Mouse (Mus musculus) midbrain, postnatal 0 days (tissue): Measurements from ENCODE around the gene Chd4. TPM values are rescaled to one million over a fixed set of nuclear protein-coding genes. Genes with fewer than 3 reads are reported as not detected.

ENCODE experiments used
- ATAC-seq: fragments of 200-750 bp; cut with Nextera tagmentation; 2 replicates; pipeline ENCODE4 v1.8.0; 2017; ENCODE audit warnings: moderate number of reproducible peaks, mild to moderate bottlenecking, moderate TSS enrichment, moderate library complexity; ENCODE audit not compliant: low FRiP score
- DNase-seq: peaks from one replicate; pipeline ENCODE4 v3.0.0-alpha.2; 2015; ENCODE audit warnings: low spot score
- H3K27ac ChIP-seq: fragments of 300-500 bp; sonication (generic); 2 replicates; pipeline ENCODE4 v1.5.1; 2014; ENCODE audit warnings: low read depth, mild to moderate bottlenecking, low read length, mixed read lengths
- H3K27me3 ChIP-seq: fragments of 300-500 bp; sonication (generic); 2 replicates; pipeline ENCODE4 v1.6.1; 2014; ENCODE audit warnings: low read length, control low read depth, mixed read lengths; ENCODE audit not compliant: insufficient read depth
- H3K36me3 ChIP-seq: fragments of 300-500 bp; sonication (generic); 2 replicates; pipeline ENCODE4 v1.6.1; 2014; ENCODE audit warnings: low read length, control low read depth, mixed read lengths; ENCODE audit not compliant: insufficient read depth
- H3K4me1 ChIP-seq: fragments of 300-500 bp; sonication (generic); 2 replicates; pipeline ENCODE4 v1.6.1; 2014; ENCODE audit warnings: mild to moderate bottlenecking, control low read depth, antibody characterized with exemption, low read length, mixed read lengths; ENCODE audit not compliant: insufficient read depth
- H3K4me2 ChIP-seq: fragments of 300-500 bp; sonication (generic); 2 replicates; pipeline ENCODE4 v1.6.1; 2014; ENCODE audit warnings: low read depth, mild to moderate bottlenecking, low read length, mixed read lengths; ENCODE audit not compliant: poor library complexity, severe bottlenecking
- H3K4me3 ChIP-seq: fragments of 300-500 bp; sonication (generic); 2 replicates; pipeline ENCODE4 v1.5.1; 2014; ENCODE audit warnings: low read depth, mild to moderate bottlenecking, low read length, moderate library complexity
- H3K9ac ChIP-seq: fragments of 300-500 bp; sonication (generic); replicated peaks from 2 replicates; pipeline ENCODE4 v1.6.1; 2014; ENCODE audit warnings: mild to moderate bottlenecking, low read length, moderate library complexity, mixed read lengths; ENCODE audit not compliant: poor library complexity, severe bottlenecking
- H3K9me3 ChIP-seq: fragments of 300-500 bp; sonication (generic); 2 replicates; pipeline ENCODE4 v1.6.1; 2016; ENCODE audit warnings: low read length, control low read depth
- CTCF ChIP-seq: IDR thresholded peaks from 2 replicates; pipeline ENCODE4 v1.5.1; 2016; ENCODE audit warnings: antibody characterized with exemption, mild to moderate bottlenecking
- WGBS: fragments of 180-500 bp; shearing (Covaris S2); extraction: QIAGEN DNeasy Blood & Tissue Kit; methylation state at CpG from one replicate; pipeline ENCODE4 v1.1.7; 2014; 5-methylcytosine and 5-hydroxymethylcytosine counted together
- polyA plus RNA-seq: library from polyadenylated mRNA; unstranded; fragments of >200 nt; fragmentation: Nextera tagmentation; extraction: Ambion mirVana; gene quantifications from 2 replicates; pipeline ENCODE4 v1.2.1, GENCODE M21; 2015
- total RNA-seq: library from RNA; depleted of rRNA; stranded (reverse); fragments of >200 nt; gene quantifications from 2 replicates; pipeline ENCODE4 v1.2.3, GENCODE M21; 2014

The Chd4 gene
- total and polyA plus RNA-seq, 2 experiments from 2014 or later, result 89.1 to 117 TPM

DNA sequence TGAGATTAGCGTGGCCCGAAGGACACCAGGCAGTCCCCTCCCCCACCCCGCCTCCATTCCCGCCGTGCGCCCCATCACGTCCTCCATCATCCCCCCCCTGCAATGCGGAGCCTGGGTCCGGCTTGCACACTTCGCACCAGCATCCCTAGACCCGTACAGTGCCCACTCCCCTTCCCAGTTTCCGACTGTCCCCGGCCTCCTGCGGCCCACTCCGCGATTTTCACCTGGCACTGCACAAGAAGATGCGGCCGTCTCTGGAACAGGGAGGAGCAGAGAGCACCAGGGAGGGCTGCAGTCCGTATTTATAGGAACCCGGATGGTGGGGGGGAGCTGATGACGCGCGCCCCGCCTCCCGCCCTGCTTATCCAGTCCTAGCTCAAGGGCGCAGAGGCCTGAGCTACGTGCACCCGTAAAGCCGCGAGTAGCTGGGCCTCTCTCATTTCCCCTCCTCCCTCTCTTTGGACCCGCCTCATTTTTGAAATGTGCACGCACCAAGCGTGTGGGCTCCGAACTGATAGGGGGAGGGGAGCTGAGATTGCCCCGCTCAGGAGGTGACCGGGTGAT is 69.6 kb downstream of the Chd4 start:
- TF ChIP-seq CTCF, result no peak
- peaks cover 11% of the 10 kb centered on the region; the same call in 1 of the 2 replicates for H3K4me1 ChIP-seq
- H3K27me3 ChIP-seq, result no peaks in the 10 kb centered on the region
- H3K4me3 ChIP-seq, result peak overlapping the region; percentile 59
- no peaks in the 10 kb centered on the region for H3K9me3 ChIP-seq
- WGBS, result under 1% methylated on average over 35 of the region's 36 CpGs
- peak overlapping the region; percentile 79 for H3K4me2 ChIP-seq
- DNase-seq (peak; percentile 98), ATAC-seq (peak; percentile 92)
- H3K9ac ChIP-seq, result peak overlapping the region; percentile 81
- H3K27ac ChIP-seq, result peak overlapping the region; percentile 89
- peaks cover 29% of the 10 kb centered on the region for H3K36me3 ChIP-seq

DNA sequence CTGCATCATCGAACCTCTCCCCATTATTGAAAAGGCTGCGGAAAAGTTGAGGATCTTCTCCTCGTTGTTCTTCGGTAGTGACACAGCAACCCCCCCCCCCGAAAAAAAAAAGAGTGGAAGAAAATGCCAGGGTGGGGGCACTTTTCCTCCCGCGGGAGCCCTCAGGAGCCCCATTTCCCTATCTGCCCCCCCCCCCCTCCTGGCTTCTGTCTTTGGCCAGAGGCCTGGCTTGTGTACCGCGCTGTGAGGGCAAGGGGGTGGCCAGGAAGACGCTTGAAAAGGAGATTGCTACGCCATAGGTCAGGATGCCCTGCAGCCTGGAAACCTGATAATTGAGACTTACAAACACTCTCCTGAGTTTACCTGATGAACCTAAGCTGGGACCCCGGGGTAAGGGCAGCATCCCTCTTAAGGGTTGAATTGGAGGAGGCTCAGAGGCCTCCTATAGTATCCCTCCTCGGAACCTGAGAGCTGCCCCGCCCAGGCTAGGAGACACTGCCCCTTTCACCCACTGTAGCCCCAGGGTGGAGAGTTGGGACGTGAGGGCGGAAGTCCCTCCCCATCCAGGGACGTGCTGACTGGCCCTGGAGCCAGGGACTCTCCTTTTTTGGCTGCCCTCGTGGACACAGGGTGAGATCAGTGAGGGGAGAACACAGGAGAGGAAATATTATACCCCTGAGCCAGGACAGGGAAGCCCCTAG is 70.4 kb downstream of the Chd4 start, which contains the start of gene Gapdh:
Gene Gapdh (minus strand): TSS at position 417 of the 701 bp plus-strand sequence.
- DNase-seq (peak; percentile 70), ATAC-seq (no peak)
- Histone ChIP-seq H3K4me3 (peak within 1 kb of the TSS; percentile 59), H3K9ac (peak within 1 kb of the TSS; percentile 81), H3K9me3 (no peaks in the 10 kb centered on the region), H3K27me3 (no peaks in the 10 kb centered on the region), H3K36me3 (peaks cover 28% of the 10 kb centered on the region), H3K27ac (peak within 1 kb of the TSS; percentile 89), H3K4me1 (peaks cover 11% of the 10 kb centered on the region; the same call in 1 of the 2 replicates), H3K4me2 (peak within 1 kb of the TSS; percentile 79)
- TF ChIP-seq CTCF, result no peak
- under 1% methylated on average over 12 of the region's 18 CpGs for WGBS

DNA sequence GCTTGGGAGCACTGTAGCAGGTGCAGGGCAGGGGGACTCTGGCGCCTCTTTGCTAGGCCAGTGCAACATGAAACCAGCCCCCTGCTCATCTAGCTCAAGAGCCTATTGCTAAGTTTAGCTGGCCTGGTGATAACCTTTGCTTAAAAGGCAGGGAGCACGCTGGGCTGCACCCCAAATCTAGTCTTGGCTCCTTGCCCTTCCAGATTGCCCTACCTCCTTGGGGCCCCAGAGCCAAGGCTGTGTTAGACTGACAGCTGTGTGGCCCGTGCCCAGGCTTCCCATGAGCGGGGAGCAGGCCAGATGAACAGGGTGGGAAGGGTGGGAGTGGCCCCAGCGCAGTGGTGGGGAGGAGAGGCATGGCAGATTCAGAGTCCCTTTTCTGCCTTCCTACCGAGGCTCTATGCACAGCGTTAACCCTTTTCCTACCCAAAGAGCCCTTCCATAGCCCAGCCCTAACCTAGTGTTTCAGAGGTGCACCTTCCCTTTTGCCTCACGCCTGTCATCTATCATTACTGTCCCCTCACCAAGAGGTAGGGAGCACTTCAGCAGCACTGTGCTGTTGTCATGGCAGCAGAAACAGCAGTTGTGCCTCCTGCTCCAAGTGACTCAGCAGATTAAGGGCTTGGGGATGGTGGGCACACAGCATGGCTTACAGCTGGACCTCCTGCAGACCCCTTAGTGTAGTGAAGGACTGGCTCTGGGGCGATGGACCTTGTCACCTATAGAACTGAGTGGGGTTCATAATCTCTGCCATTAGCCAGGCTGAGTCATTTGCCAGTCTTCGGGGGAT is 71.3 kb downstream of the Chd4 start:
- Histone ChIP-seq H3K4me2 (peak overlapping the region; percentile 79), H3K9ac (0 out of 2 replicates have a peak overlapping the region, but pooled peaks have one; percentile 9), H3K27ac (0 out of 2 replicates have a peak overlapping the region, but pooled peaks have one; percentile 89), H3K4me3 (0 out of 2 replicates have a peak overlapping the region, but pooled peaks have one; percentile 59), H3K36me3 (peaks cover 37% of the 10 kb centered on the region), H3K9me3 (no peaks in the 10 kb centered on the region), H3K4me1 (peaks cover 11% of the 10 kb centered on the region; the same call in 1 of the 2 replicates), H3K27me3 (no peaks in the 10 kb centered on the region)
- WGBS, result 10% methylated on average over 10 of the region's 10 CpGs
- peak; percentile 55 for DNase-seq
- TF ChIP-seq CTCF, result no peak
- no peak for ATAC-seq

DNA sequence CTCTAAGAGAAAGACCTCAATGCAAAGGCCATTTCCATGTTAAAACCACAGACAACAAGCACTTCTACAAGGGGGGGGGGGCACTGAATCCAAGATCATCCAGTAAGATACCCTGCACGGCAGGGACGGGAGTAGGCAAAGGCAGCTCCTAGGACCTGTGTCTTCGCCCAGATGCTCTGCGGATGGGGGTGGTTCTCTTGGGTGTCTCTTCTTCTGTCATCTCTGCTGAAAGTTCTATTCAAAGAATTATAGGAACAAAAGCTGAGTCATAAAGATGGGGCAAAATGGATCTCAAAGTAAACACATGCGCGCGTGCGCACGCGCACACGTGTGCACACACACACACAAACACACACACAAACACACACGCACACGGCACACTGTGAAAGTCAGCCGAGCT is 72.3 kb downstream of the Chd4 start:
- Histone ChIP-seq H3K27me3 (no peaks in the 10 kb centered on the region), H3K36me3 (peaks cover 45% of the 10 kb centered on the region), H3K4me1 (peaks cover 11% of the 10 kb centered on the region; the same call in 1 of the 2 replicates), H3K27ac (no peak overlapping the region), H3K4me2 (no peak overlapping the region), H3K4me3 (no peak overlapping the region), H3K9ac (no peak overlapping the region), H3K9me3 (no peaks in the 10 kb centered on the region)
- WGBS, result 92% methylated on average over 14 of the region's 14 CpGs
- no peak for TF ChIP-seq CTCF
- no peak for DNase-seq
- ATAC-seq, result no peak

DNA sequence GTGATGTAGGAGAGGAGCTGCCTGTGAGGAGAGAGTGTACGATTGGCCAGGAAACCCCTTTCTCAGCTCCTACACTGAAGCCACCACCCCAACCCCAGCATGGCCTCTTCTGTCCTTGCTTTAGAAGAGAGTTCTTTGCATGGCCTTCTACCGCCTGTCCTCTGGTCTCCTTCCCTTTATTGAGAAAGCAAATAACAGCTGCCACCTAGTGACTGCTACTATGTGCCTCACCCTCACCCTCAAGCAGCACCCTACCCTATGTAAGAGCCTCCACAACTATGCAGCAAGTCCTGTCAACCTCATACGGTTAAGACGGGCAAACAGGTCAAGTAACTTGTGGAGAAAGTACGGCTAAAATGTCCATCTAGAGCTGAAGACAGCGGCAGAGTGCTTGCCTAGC is 74.4 kb downstream of the Chd4 start:
- Histone ChIP-seq H3K27me3 (no peaks in the 10 kb centered on the region), H3K9ac (no peak overlapping the region), H3K36me3 (peaks cover 59% of the 10 kb centered on the region), H3K27ac (no peak overlapping the region), H3K4me1 (peaks cover 6% of the 10 kb centered on the region; the same call in 1 of the 2 replicates), H3K4me3 (no peak overlapping the region), H3K9me3 (no peaks in the 10 kb centered on the region), H3K4me2 (no peak overlapping the region)
- ATAC-seq (no peak), DNase-seq (no peak)
- TF ChIP-seq CTCF, result no peak
- WGBS, result 82% methylated on average over 6 of the region's 6 CpGs
